Comparison of ENCODE assay signal across 20 mouse cellular contexts in genomic region chr9:111514586-111515473, GRCm38 (mm10).
DNase-seq lines count a peak whose midpoint lies in the region; ATAC-seq lines count a peak whose summit lies in the region.
"Had no signal": no experiment of that assay in that cellular context is flagged by ENCODE, and none has a peak within 500 bp of the region (broad histone marks: within the 10 kb centered on the region; RNA-seq: fewer than 3 reads in every experiment).

No protein-coding gene starts in this region.

- 61% methylated on average over 15 of the region's 15 CpGs for WGBS in embryonic facial prominence, embryonic 14.5 days
- 90% methylated on average over 15 of the region's 15 CpGs for WGBS in embryonic facial prominence, embryonic 10.5 days
- 78% methylated on average over 15 of the region's 15 CpGs for WGBS in heart, embryonic 10.5 days
- WGBS in midbrain, embryonic 14.5 days, result 73% methylated on average over 15 of the region's 15 CpGs
- 90% methylated on average over 15 of the region's 15 CpGs for WGBS in midbrain, embryonic 10.5 days

- H3K9ac ChIP-seq in embryonic facial prominence, embryonic 14.5 days (ENCODE audit: low read depth, low read length), result no peak overlapping the region
- H3K9ac ChIP-seq in midbrain, embryonic 14.5 days (replicated peaks; ENCODE audit: low read length), result no peak overlapping the region
- H3K9ac ChIP-seq: forebrain, embryonic 12.5 days; limb, embryonic 13.5 days; liver, embryonic 13.5 days; lung, embryonic 14.5 days had no signal

- no peak overlapping the region for H3K4me3 ChIP-seq in embryonic facial prominence, embryonic 14.5 days (ENCODE audit: low read depth, low read length)
- no peak overlapping the region for H3K4me3 ChIP-seq in embryonic facial prominence, embryonic 10.5 days
- no peak overlapping the region for H3K4me3 ChIP-seq in heart, embryonic 10.5 days
- no peak overlapping the region for H3K4me3 ChIP-seq in midbrain, embryonic 14.5 days (replicated peaks; ENCODE audit: low read depth, low read length)
- H3K4me3 ChIP-seq in midbrain, embryonic 10.5 days, result no peak overlapping the region
- H3K4me3 ChIP-seq: forebrain, embryonic 12.5 days; heart, adult 2 months; limb, embryonic 13.5 days; liver, embryonic 13.5 days; myocyte had no signal

- no peaks in the 10 kb centered on the region for H3K27me3 ChIP-seq in embryonic facial prominence, embryonic 14.5 days (replicated peaks; ENCODE audit: control insufficient read depth, insufficient read depth, low read length)
- no peaks in the 10 kb centered on the region for H3K27me3 ChIP-seq in embryonic facial prominence, embryonic 10.5 days (replicated peaks; ENCODE audit: low read depth, poor library complexity, severe bottlenecking)
- no peaks in the 10 kb centered on the region for H3K27me3 ChIP-seq in heart, embryonic 10.5 days (ENCODE audit: insufficient read depth, poor library complexity, severe bottlenecking)
- H3K27me3 ChIP-seq in midbrain, embryonic 14.5 days (ENCODE audit: control insufficient read depth, insufficient read depth, low read length), result no peaks in the 10 kb centered on the region
- H3K27me3 ChIP-seq in midbrain, embryonic 10.5 days (ENCODE audit: low read depth, poor library complexity, severe bottlenecking), result no peaks in the 10 kb centered on the region
- H3K27me3 ChIP-seq: forebrain, embryonic 12.5 days; limb, embryonic 13.5 days; liver, embryonic 13.5 days had no signal

- DNase-seq in embryonic facial prominence, embryonic 14.5 days (ENCODE audit: low spot score), result peak; percentile 37
- no peak for DNase-seq in embryonic facial prominence, embryonic 10.5 days (ENCODE audit: low spot score)
- DNase-seq in heart, embryonic 10.5 days (ENCODE audit: low spot score), result peak; percentile 61
- DNase-seq in heart, postnatal 36 days, result no peak
- DNase-seq in midbrain, embryonic 14.5 days, result peak; percentile 27
- DNase-seq in midbrain, embryonic 10.5 days (ENCODE audit: low spot score), result no peak
- DNase-seq in layer of hippocampus, adult 11-12 months (ENCODE audit: low spot score), result no peak
- DNase-seq: adrenal gland, postnatal 14 days; cerebellum, adult 8-10 months; gastrocnemius, postnatal 10 days; heart, adult 2 months; kidney, adult 11 months; liver, embryonic 13.5 days; lung, embryonic 14.5 days; lung, postnatal 36 days; spleen, adult 18-20 months; thymus, postnatal 4 days had no signal

- H3K36me3 ChIP-seq in embryonic facial prominence, embryonic 14.5 days (ENCODE audit: control insufficient read depth, insufficient read depth, low read length), result no peaks in the 10 kb centered on the region
- H3K36me3 ChIP-seq in embryonic facial prominence, embryonic 10.5 days (replicated peaks), result no peaks in the 10 kb centered on the region
- no peaks in the 10 kb centered on the region for H3K36me3 ChIP-seq in heart, embryonic 10.5 days
- H3K36me3 ChIP-seq in midbrain, embryonic 14.5 days (ENCODE audit: control insufficient read depth, insufficient read depth, low read length), result no peaks in the 10 kb centered on the region
- H3K36me3 ChIP-seq in midbrain, embryonic 10.5 days, result no peaks in the 10 kb centered on the region
- H3K36me3 ChIP-seq: forebrain, embryonic 12.5 days; limb, embryonic 13.5 days; liver, embryonic 13.5 days had no signal

- H3K9me3 ChIP-seq in embryonic facial prominence, embryonic 14.5 days (ENCODE audit: control insufficient read depth, low read length), result no peaks in the 10 kb centered on the region
- no peaks in the 10 kb centered on the region for H3K9me3 ChIP-seq in embryonic facial prominence, embryonic 10.5 days
- no peaks in the 10 kb centered on the region for H3K9me3 ChIP-seq in heart, embryonic 10.5 days
- H3K9me3 ChIP-seq in midbrain, embryonic 14.5 days (ENCODE audit: control insufficient read depth, low read length), result no peaks in the 10 kb centered on the region
- no peaks in the 10 kb centered on the region for H3K9me3 ChIP-seq in midbrain, embryonic 10.5 days (replicated peaks)
- H3K9me3 ChIP-seq: forebrain, embryonic 12.5 days; limb, embryonic 13.5 days; liver, embryonic 13.5 days had no signal

- no peaks in the 10 kb centered on the region; the same call in 1 of the 2 replicates for H3K4me1 ChIP-seq in embryonic facial prominence, embryonic 14.5 days (ENCODE audit: control insufficient read depth, insufficient read depth, low read length)
- no peaks in the 10 kb centered on the region for H3K4me1 ChIP-seq in embryonic facial prominence, embryonic 10.5 days
- H3K4me1 ChIP-seq in heart, embryonic 10.5 days, result no peaks in the 10 kb centered on the region
- H3K4me1 ChIP-seq in midbrain, embryonic 14.5 days (ENCODE audit: control insufficient read depth, insufficient read depth, low read length), result no peaks in the 10 kb centered on the region
- H3K4me1 ChIP-seq in midbrain, embryonic 10.5 days, result no peaks in the 10 kb centered on the region
- H3K4me1 ChIP-seq: forebrain, embryonic 12.5 days; limb, embryonic 13.5 days; liver, embryonic 13.5 days had no signal

- H3K4me2 ChIP-seq in embryonic facial prominence, embryonic 14.5 days (ENCODE audit: low read depth, low read length), result no peak overlapping the region
- no peak overlapping the region for H3K4me2 ChIP-seq in midbrain, embryonic 14.5 days (ENCODE audit: low read length)
- H3K4me2 ChIP-seq: forebrain, embryonic 12.5 days; limb, embryonic 13.5 days; liver, embryonic 13.5 days; lung, embryonic 14.5 days had no signal

- intact Hi-C loops in heart, postnatal 36 days (cut with DNase I), result no loop called here

- ATAC-seq in embryonic facial prominence, embryonic 14.5 days (ENCODE audit: low read depth), result no peak
- ATAC-seq in midbrain, embryonic 14.5 days (ENCODE audit: low FRiP score, low TSS enrichment), result no peak

- H3K27ac ChIP-seq in embryonic facial prominence, embryonic 14.5 days (replicated peaks; ENCODE audit: low read depth, low read length), result no peak overlapping the region
- H3K27ac ChIP-seq in embryonic facial prominence, embryonic 10.5 days (replicated peaks), result no peak overlapping the region
- no peak overlapping the region for H3K27ac ChIP-seq in heart, embryonic 10.5 days
- 0 out of 2 replicates have a peak overlapping the region, but pooled peaks have one; percentile 41 for H3K27ac ChIP-seq in midbrain, embryonic 14.5 days (replicated peaks; ENCODE audit: low read depth, low read length)
- H3K27ac ChIP-seq in midbrain, embryonic 10.5 days (replicated peaks), result no peak overlapping the region
- H3K27ac ChIP-seq: forebrain, embryonic 12.5 days; heart, adult 2 months; limb, embryonic 13.5 days; liver, embryonic 13.5 days had no signal

Comparison
In these comparisons a context has a peak if more than half of its experiments do, and no peak if none do; other contexts are left out.
1. DNase-seq: peak in embryonic facial prominence, embryonic 14.5 days (single experiment), heart, embryonic 10.5 days (single experiment) and midbrain, embryonic 14.5 days (single experiment); none in embryonic facial prominence, embryonic 10.5 days (single experiment), heart, postnatal 36 days (0 of 2), midbrain, embryonic 10.5 days (single experiment) and layer of hippocampus, adult 11-12 months (single experiment).